Mouse (Mus musculus): ENCODE measurements around the gene Cpne9. TPM values are rescaled to one million over a fixed set of nuclear protein-coding genes. Genes with fewer than 3 reads are reported as not detected.
A peak's percentile ranks its signal among the peaks of the same experiment; 100 is the strongest.

Gene Cpne9
- total and polyA plus RNA-seq, 2 experiments from 2014 or later, result 7.9 to 23.4 TPM

GRCm38 (mm10) chr6:113344321-113344720, 62.2 kb downstream of the Cpne9 start:
- Histone ChIP-seq H3K9ac (replicated peaks; ENCODE audit: low read length, poor library complexity, severe bottlenecking) (peak overlapping the region; percentile 95; the same call in 1 of the 2 replicates), H3K9me3 (ENCODE audit: low read length) (no peaks in the 10 kb centered on the region), H3K27ac (ENCODE audit: low read depth, low read length) (peak overlapping the region; percentile 65; the same call in 1 of the 2 replicates), H3K4me2 (ENCODE audit: low read depth, low read length, poor library complexity, severe bottlenecking) (peak overlapping the region; percentile 71), H3K4me3 (ENCODE audit: low read depth, low read length) (peak overlapping the region; percentile 68; the same call in 1 of the 2 replicates), H3K4me1 (ENCODE audit: insufficient read depth, low read length) (peaks cover 15% of the 10 kb centered on the region; the same call in 1 of the 2 replicates), H3K27me3 (ENCODE audit: insufficient read depth, low read length) (no peaks in the 10 kb centered on the region), H3K36me3 (ENCODE audit: insufficient read depth, low read length) (peaks cover 12% of the 10 kb centered on the region)
- ATAC-seq (ENCODE audit: low FRiP score) (no peak), DNase-seq (ENCODE audit: low spot score) (peak; percentile 46)
- WGBS, result 35% methylated on average over 2 of the region's 2 CpGs
- TF ChIP-seq CTCF (IDR thresholded peaks at IDR 0.05), result no peak

- TF ChIP-seq CTCF (IDR thresholded peaks at IDR 0.05), result no peak
- WGBS, result 86% methylated on average over 4 of the region's 4 CpGs
- Histone ChIP-seq H3K9ac (replicated peaks; ENCODE audit: low read length, poor library complexity, severe bottlenecking) (no peak overlapping the region), H3K27me3 (ENCODE audit: insufficient read depth, low read length) (no peaks in the 10 kb centered on the region), H3K4me3 (ENCODE audit: low read depth, low read length) (no peak overlapping the region), H3K36me3 (ENCODE audit: insufficient read depth, low read length) (no peaks in the 10 kb centered on the region), H3K27ac (ENCODE audit: low read depth, low read length) (no peak overlapping the region), H3K4me2 (ENCODE audit: low read depth, low read length, poor library complexity, severe bottlenecking) (no peak overlapping the region), H3K4me1 (ENCODE audit: insufficient read depth, low read length) (peaks cover 10% of the 10 kb centered on the region; the same call in 1 of the 2 replicates), H3K9me3 (ENCODE audit: low read length) (no peaks in the 10 kb centered on the region)
- ATAC-seq (ENCODE audit: low FRiP score) (no peak), DNase-seq (ENCODE audit: low spot score) (no peak)
Measured at GRCm38 (mm10) chr6:113346897-113347296, 64.8 kb downstream of the Cpne9 start.

GRCm38 (mm10) chr6:113350538-113350937, 68.4 kb downstream of the Cpne9 start:
- Histone ChIP-seq H3K4me3 (ENCODE audit: low read depth, low read length) (no peak overlapping the region), H3K27me3 (ENCODE audit: insufficient read depth, low read length) (no peaks in the 10 kb centered on the region), H3K9ac (replicated peaks; ENCODE audit: low read length, poor library complexity, severe bottlenecking) (no peak overlapping the region), H3K4me2 (ENCODE audit: low read depth, low read length, poor library complexity, severe bottlenecking) (no peak overlapping the region), H3K36me3 (ENCODE audit: insufficient read depth, low read length) (no peaks in the 10 kb centered on the region), H3K27ac (ENCODE audit: low read depth, low read length) (no peak overlapping the region), H3K9me3 (ENCODE audit: low read length) (no peaks in the 10 kb centered on the region), H3K4me1 (ENCODE audit: insufficient read depth, low read length) (no peaks in the 10 kb centered on the region)
- DNase-seq (ENCODE audit: low spot score) (no peak), ATAC-seq (ENCODE audit: low FRiP score) (no peak)
- TF ChIP-seq CTCF (IDR thresholded peaks at IDR 0.05), result no peak

GRCm38 (mm10) chr6:113351161-113351560, 69.1 kb downstream of the Cpne9 start:
- Histone ChIP-seq H3K36me3 (ENCODE audit: insufficient read depth, low read length) (no peaks in the 10 kb centered on the region), H3K4me2 (ENCODE audit: low read depth, low read length, poor library complexity, severe bottlenecking) (no peak overlapping the region), H3K4me1 (ENCODE audit: insufficient read depth, low read length) (no peaks in the 10 kb centered on the region), H3K4me3 (ENCODE audit: low read depth, low read length) (no peak overlapping the region), H3K9ac (replicated peaks; ENCODE audit: low read length, poor library complexity, severe bottlenecking) (no peak overlapping the region), H3K27me3 (ENCODE audit: insufficient read depth, low read length) (no peaks in the 10 kb centered on the region), H3K9me3 (ENCODE audit: low read length) (no peaks in the 10 kb centered on the region), H3K27ac (ENCODE audit: low read depth, low read length) (no peak overlapping the region)
- DNase-seq (ENCODE audit: low spot score), result no peak
- TF ChIP-seq CTCF (IDR thresholded peaks at IDR 0.05), result no peak
- ATAC-seq (ENCODE audit: low FRiP score), result no peak
- WGBS, result 93% methylated on average over 1 of the region's 1 CpGs

- no peak overlapping the region for H3K27ac ChIP-seq (ENCODE audit: low read depth, low read length)
- no peak overlapping the region for H3K4me3 ChIP-seq (ENCODE audit: low read depth, low read length)
- ATAC-seq (ENCODE audit: low FRiP score) (no peak), DNase-seq (ENCODE audit: low spot score) (no peak)
- H3K27me3 ChIP-seq (ENCODE audit: insufficient read depth, low read length), result no peaks in the 10 kb centered on the region
- TF ChIP-seq CTCF (IDR thresholded peaks at IDR 0.05), result no peak
- H3K9me3 ChIP-seq (ENCODE audit: low read length), result no peaks in the 10 kb centered on the region
- WGBS, result 65% methylated on average over 10 of the region's 10 CpGs
- no peak overlapping the region for H3K4me2 ChIP-seq (ENCODE audit: low read depth, low read length, poor library complexity, severe bottlenecking)
- no peaks in the 10 kb centered on the region for H3K36me3 ChIP-seq (ENCODE audit: insufficient read depth, low read length)
- H3K9ac ChIP-seq (replicated peaks; ENCODE audit: low read length, poor library complexity, severe bottlenecking), result no peak overlapping the region
- no peaks in the 10 kb centered on the region for H3K4me1 ChIP-seq (ENCODE audit: insufficient read depth, low read length)
Measured at GRCm38 (mm10) chr6:113351653-113352052, 69.5 kb downstream of the Cpne9 start.

- Histone ChIP-seq H3K9ac (replicated peaks; ENCODE audit: low read length, poor library complexity, severe bottlenecking) (no peak overlapping the region), H3K9me3 (ENCODE audit: low read length) (no peaks in the 10 kb centered on the region), H3K4me2 (ENCODE audit: low read depth, low read length, poor library complexity, severe bottlenecking) (no peak overlapping the region), H3K36me3 (ENCODE audit: insufficient read depth, low read length) (no peaks in the 10 kb centered on the region), H3K4me1 (ENCODE audit: insufficient read depth, low read length) (no peaks in the 10 kb centered on the region), H3K27ac (ENCODE audit: low read depth, low read length) (no peak overlapping the region), H3K4me3 (ENCODE audit: low read depth, low read length) (no peak overlapping the region), H3K27me3 (ENCODE audit: insufficient read depth, low read length) (no peaks in the 10 kb centered on the region)
- no peak for DNase-seq (ENCODE audit: low spot score)
- no peak for TF ChIP-seq CTCF (IDR thresholded peaks at IDR 0.05)
- ATAC-seq (ENCODE audit: low FRiP score), result no peak
- WGBS, result 80% methylated on average over 3 of the region's 3 CpGs
Measured at GRCm38 (mm10) chr6:113352820-113353219, 70.7 kb downstream of the Cpne9 start.
